Mouse (Mus musculus) small intestine, adult 2 months (tissue): ENCODE measurements around the gene Flywch2. TPM values are rescaled to one million over a fixed set of nuclear protein-coding genes. Genes with fewer than 3 reads are reported as not detected.

Experiments used
- H3K27ac ChIP-seq: fragments of 200-500 bp; 2 replicates; pipeline ENCODE4 v1.5.1; 2012; ENCODE audit warnings: low read depth, low read length, control low read depth, inconsistent platforms; ENCODE audit not compliant: insufficient read depth
- H3K27me3 ChIP-seq: fragments of 200-500 bp; 2 replicates; pipeline ENCODE4 v1.6.1; 2012; ENCODE audit warnings: mild to moderate bottlenecking, moderate library complexity, low read length, inconsistent platforms; ENCODE audit not compliant: control insufficient read depth, insufficient read depth
- H3K36me3 ChIP-seq: fragments of 200-500 bp; 2 replicates; pipeline ENCODE4 v1.6.1; 2012; ENCODE audit warnings: mild to moderate bottlenecking, low read length, control low read depth, inconsistent platforms; ENCODE audit not compliant: control insufficient read depth, insufficient read depth
- H3K4me1 ChIP-seq: fragments of 200-500 bp; 2 replicates; pipeline ENCODE4 v1.6.1; 2012; ENCODE audit warnings: low read length, inconsistent platforms, mixed read lengths; ENCODE audit not compliant: control insufficient read depth, insufficient read depth, insufficient read length
- H3K4me3 ChIP-seq: fragments of 200-500 bp; 2 replicates; pipeline ENCODE4 v1.5.1; 2012; ENCODE audit warnings: low read depth, mild to moderate bottlenecking, control low read depth, inconsistent platforms, low read length, moderate library complexity
- CTCF ChIP-seq: fragments of 200-500 bp; IDR thresholded peaks from 2 replicates; pipeline ENCODE4 v1.5.1; 2012; ENCODE audit warnings: low read depth, mild to moderate bottlenecking, control low read depth, inconsistent platforms, low read length, moderate library complexity, mixed read lengths; ENCODE audit not compliant: insufficient replicate concordance, insufficient read length; ENCODE audit errors: extremely low read depth
- WGBS: fragments of 180-500 bp; shearing (Covaris S2); methylation state at CpG from one replicate; pipeline ENCODE4 v1.1.7; 2018; 5-methylcytosine and 5-hydroxymethylcytosine counted together
- polyA plus RNA-seq: library from polyadenylated mRNA; depleted of rRNA; stranded (reverse); fragments of >200 nt; gene quantifications from 2 replicates; pipeline ENCODE4 v1.2.3, GENCODE M21; 2012; rRNA removed

Gene Flywch2
- polyA plus RNA-seq, 1 experiment = 6.6 TPM

DNA sequence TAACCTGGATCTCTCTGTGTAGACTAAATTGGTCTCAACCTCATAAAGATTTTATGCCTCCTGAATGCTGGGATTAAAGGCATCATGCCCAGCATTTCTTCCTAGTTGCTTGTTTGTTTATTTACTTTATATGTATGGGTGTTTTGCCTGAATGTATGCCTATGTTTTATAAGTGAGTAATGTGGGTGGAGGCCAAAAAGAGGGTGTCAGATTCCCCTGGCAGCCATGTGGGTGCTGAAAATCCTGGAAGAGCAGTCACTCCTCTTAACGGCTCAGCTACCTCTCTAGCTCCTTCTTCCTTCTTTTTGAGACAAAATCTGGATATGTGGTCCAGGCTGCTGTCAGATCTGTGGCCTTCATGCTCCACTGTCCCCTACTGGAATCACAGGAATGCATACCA is 55.4 kb downstream of the Flywch2 start:
- peaks cover 11% of the 10 kb centered on the region; the same call in 1 of the 2 replicates for H3K4me1 ChIP-seq
- peaks cover under 1% of the 10 kb centered on the region; the same call in 1 of the 2 replicates for H3K36me3 ChIP-seq
- 39% methylated on average over 1 of the region's 1 CpGs for WGBS
- H3K4me3 ChIP-seq = no peak overlapping the region
- H3K27me3 ChIP-seq = no peaks in the 10 kb centered on the region
- TF ChIP-seq CTCF = no peak
- no peak overlapping the region for H3K27ac ChIP-seq

Other genes starting within 250 kb of the Flywch2 start
- 6.4 and 7.8 TPM in 2 replicates for gene Zfp213, start 221.8 kb downstream of the Flywch2 start, polyA plus RNA-seq
- gene Zfp13, start 186.6 kb downstream of the Flywch2 start, polyA plus RNA-seq = 5.4 and 6.8 TPM in 2 replicates
- gene Zscan10, start 185.2 kb downstream of the Flywch2 start, polyA plus RNA-seq = not detected in 2 replicates
- 1.5 and 1.6 TPM in 2 replicates for gene Mmp25, start 140.8 kb downstream of the Flywch2 start, polyA plus RNA-seq
- gene Bicdl2, start 125.6 kb downstream of the Flywch2 start, polyA plus RNA-seq = 5.2 and 6.0 TPM in 2 replicates
- gene Hcfc1r1, start 112.5 kb downstream of the Flywch2 start, polyA plus RNA-seq = 106 and 251 TPM in 2 replicates
- gene Thoc6, start 112.2 kb downstream of the Flywch2 start, polyA plus RNA-seq = 12.4 and 19.8 TPM in 2 replicates
- 27.9 and 30.9 TPM in 2 replicates for gene Tnfrsf12a, start 108.6 kb downstream of the Flywch2 start, polyA plus RNA-seq
- 0.10 and 0.95 TPM in 2 replicates for gene Cldn6, start 106.8 kb downstream of the Flywch2 start, polyA plus RNA-seq
- gene Cldn9, start 102.1 kb downstream of the Flywch2 start, polyA plus RNA-seq = 0.10 and 1.5 TPM in 2 replicates
- not detected in 2 replicates for gene 1520401A03Rik, start 63.3 kb downstream of the Flywch2 start, polyA plus RNA-seq
- gene Pkmyt1, start 59.7 kb downstream of the Flywch2 start, polyA plus RNA-seq = 25.0 and 42.3 TPM in 2 replicates
- gene Paqr4, start 45.2 kb downstream of the Flywch2 start, polyA plus RNA-seq = 112 and 152 TPM in 2 replicates
- gene Kremen2, start 40.2 kb downstream of the Flywch2 start, polyA plus RNA-seq = 1.5 and 2.9 TPM in 2 replicates
- gene Flywch1, start 14.5 kb downstream of the Flywch2 start, polyA plus RNA-seq = 16.5 and 34.1 TPM in 2 replicates
- gene Srrm2, start 4.5 kb upstream of the Flywch2 start, polyA plus RNA-seq = 197 and 439 TPM in 2 replicates
- 352 and 591 TPM in 2 replicates for gene Elob, start 43.1 kb upstream of the Flywch2 start, polyA plus RNA-seq
- gene Prss33, start 50.0 kb upstream of the Flywch2 start, polyA plus RNA-seq = 0.27 and 0.77 TPM in 2 replicates
- 166 and 292 TPM in 2 replicates for gene Prss32, start 57.8 kb upstream of the Flywch2 start, polyA plus RNA-seq
- gene Prss41, start 58.1 kb upstream of the Flywch2 start, polyA plus RNA-seq = 0.56 and 3.4 TPM in 2 replicates
- not detected in 2 replicates for gene Prss21, start 82.0 kb upstream of the Flywch2 start, polyA plus RNA-seq
- gene Dcpp1, start 94.8 kb upstream of the Flywch2 start, polyA plus RNA-seq = not detected in 2 replicates
- not detected in 2 replicates for gene Dcpp2, start 94.8 kb upstream of the Flywch2 start, polyA plus RNA-seq
- gene Dcpp3, start 131.4 kb upstream of the Flywch2 start, polyA plus RNA-seq = not detected in 2 replicates
- gene Sbp, start 155.6 kb upstream of the Flywch2 start, polyA plus RNA-seq = not detected in 2 replicates
- gene Sbpl, start 169.2 kb upstream of the Flywch2 start, polyA plus RNA-seq = not detected in 2 replicates
- 22.9 and 150 TPM in 2 replicates for gene Prss30, start 194.5 kb upstream of the Flywch2 start, polyA plus RNA-seq
- 0.06 and 0.25 TPM in 2 replicates for gene Prss22, start 212.0 kb upstream of the Flywch2 start, polyA plus RNA-seq